Mouse (Mus musculus) layer of hippocampus, adult 18-20 months (tissue): ENCODE data around the gene Olfr77. TPM values are rescaled to one million over a fixed set of nuclear protein-coding genes. Genes with fewer than 3 reads are reported as not detected.

Experiments
- DNase-seq, 2 experiments: peaks; one replicate each; pipeline ENCODE4 v3.0.0; 2022; ENCODE audit warnings: low spot score in 2 of 2
- long read RNA-seq: library from polyadenylated mRNA; stranded (forward); transcript quantifications from one replicate; pipeline ENCODE4 v2.0.0, GENCODE M21; 2021
- total RNA-seq, 2 experiments: library from RNA; stranded (reverse); gene quantifications; 2 replicates each; pipeline ENCODE4 v1.2.3; 2021

The Olfr77 gene
- not detected for total RNA-seq
- long read RNA-seq = 0 reads

- no peak for DNase-seq
Observed at GRCm38 (mm10) chr9:19916565-19916964, at the start of gene Olfr77. Olfr77 (plus strand) TSS chr9:19916865.

GRCm38 (mm10) chr9:19887904-19888303, 28.8 kb upstream of the Olfr77 start, which contains the start of gene Olfr862:
Olfr862 (minus strand) TSS chr9:19888004.
- no peak for DNase-seq

DNA sequence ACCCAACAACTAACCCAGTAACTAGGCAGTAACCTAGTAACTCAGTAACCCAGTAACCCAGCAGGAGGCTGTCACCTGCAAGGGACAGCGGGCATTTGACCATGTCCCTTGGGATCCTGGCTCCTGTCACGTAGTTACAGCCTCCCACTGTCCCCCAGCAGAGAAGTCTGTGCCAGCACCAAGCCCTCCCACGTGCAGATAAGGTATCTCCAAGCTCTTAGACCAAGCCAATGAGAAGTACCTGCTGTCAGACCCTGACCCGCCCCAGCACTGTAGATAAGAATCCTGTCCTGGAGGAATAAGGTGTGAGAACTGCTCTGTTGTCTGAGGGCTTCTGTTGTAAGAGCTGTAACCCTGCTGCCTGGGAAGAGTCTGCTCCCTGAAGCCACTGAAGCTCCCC, 5.5 kb upstream of the Olfr77 start:
- DNase-seq = no peak

Other genes with a start within 250 kb of the Olfr77 start
- not detected for gene Olfr857, start 207.4 kb upstream of the Olfr77 start, total RNA-seq
- gene Olfr58, start 136.6 kb upstream of the Olfr77 start, total RNA-seq = not detected
- not detected for gene Olfr859, start 112.0 kb upstream of the Olfr77 start, total RNA-seq
- not detected for gene Olfr860, start 67.1 kb upstream of the Olfr77 start, total RNA-seq
- not detected for gene Olfr862, start 28.9 kb upstream of the Olfr77 start, total RNA-seq
- not detected for gene Olfr866, start 111.2 kb downstream of the Olfr77 start, total RNA-seq
- not detected for gene Olfr867, start 140.7 kb downstream of the Olfr77 start, total RNA-seq
- not detected for gene Olfr868, start 181.8 kb downstream of the Olfr77 start, total RNA-seq
- not detected for gene Olfr869, start 212.1 kb downstream of the Olfr77 start, total RNA-seq